Mouse (Mus musculus) heart, postnatal 25 days (tissue): Measurements from ENCODE around the gene Fscn1. TPM values are rescaled to one million over a fixed set of nuclear protein-coding genes. Genes with fewer than 3 reads are reported as not detected.

Experiments used
- DNase-seq: peaks from one replicate; pipeline ENCODE4 v3.0.0; 2022; ENCODE audit warnings: low spot score
- intact Hi-C: fragments of 180-260 bp; cut with DNase I; formaldehyde crosslinking; loops from one replicate; pipeline ENCODE4 v1.15.1; 2025
- total RNA-seq, 2 experiments: library from RNA; stranded (reverse); gene quantifications; 2 replicates each; pipeline ENCODE4 v1.2.3; 2021

The Fscn1 gene
- total RNA-seq, 2 experiments from 2014 or later, result 36.6 to 42.8 TPM

DNA sequence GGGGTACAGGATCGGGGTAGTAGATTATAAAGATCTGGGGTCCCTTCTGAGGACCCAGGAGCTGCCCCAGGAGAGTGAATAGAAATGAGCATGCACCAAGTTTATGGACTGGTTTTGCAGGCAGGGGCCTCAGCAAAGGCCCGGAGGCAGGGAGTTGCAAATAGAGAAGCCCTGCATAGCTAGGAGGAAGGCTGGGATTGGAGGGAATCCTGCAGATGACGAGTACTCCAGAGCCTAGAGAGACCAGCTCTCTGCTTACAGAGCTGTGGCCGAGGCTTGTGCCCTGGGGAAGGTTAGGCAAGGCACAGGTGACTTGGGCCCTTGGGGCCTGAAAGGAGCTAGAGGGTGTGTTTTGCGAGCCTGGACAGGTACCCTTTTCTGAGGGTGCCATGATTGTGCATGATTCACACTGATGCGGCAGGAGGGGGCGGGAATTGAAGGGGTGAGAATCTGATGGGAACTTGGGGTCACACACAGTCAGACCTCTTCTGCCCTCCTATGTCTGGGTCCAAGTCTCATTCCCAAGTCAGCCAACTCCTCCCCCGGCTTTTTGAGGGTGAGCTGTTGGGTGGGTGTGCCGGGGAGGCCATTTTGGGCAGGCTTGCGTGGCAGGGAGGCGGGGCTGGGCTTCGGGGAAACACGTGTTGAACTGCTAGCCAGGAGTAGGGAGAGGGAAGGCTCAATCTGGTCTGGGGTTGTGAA, 3.0 kb downstream of the Fscn1 start:
- intact Hi-C loops, result loop anchor here (5.0 kb wide), 1 partner anchor 34 kb away; no protein-coding TSS in a partner anchor
- no peak for DNase-seq

DNA sequence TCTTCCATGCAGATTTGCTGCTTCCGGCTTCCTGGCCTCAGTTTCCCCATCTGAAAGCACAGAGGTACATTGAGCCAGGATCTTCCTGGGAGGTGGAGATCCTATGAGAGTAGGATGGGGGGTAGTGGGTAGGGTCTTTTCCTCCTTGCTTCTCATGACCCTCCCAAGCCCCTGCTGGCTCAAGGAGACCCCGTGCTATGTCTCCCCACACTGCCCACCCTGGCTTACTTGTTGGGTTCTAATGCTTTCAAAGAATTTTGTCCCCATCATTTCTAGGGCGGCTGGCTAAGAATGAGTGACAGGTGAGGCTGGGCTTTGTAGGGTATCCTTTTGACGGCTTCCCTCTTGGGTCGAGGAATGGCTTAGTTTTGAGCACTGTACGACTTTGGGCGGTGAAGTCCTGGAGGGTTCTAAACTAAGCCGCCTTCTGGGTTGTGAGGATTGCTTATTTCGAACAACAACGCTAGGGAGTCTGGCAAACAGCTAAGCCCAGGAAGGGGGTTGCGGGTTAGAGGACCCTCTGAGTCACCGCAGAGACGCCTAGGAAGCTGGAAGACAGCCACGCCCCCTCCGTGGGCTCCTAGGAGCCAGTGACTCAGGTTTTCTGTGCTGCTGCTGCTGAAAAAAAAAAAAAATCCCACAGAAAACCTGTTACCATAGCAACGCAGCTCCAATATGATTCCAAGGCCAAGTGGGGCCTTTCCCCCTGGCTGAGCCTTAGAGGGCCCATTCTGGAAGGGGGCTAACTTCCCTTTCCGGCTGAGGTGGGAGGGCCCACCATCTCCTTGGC, 3.8 kb downstream of the Fscn1 start:
- intact Hi-C loops, result loop anchor here (5.0 kb wide), 1 partner anchor 33 kb away; no protein-coding TSS in a partner anchor
- DNase-seq, result no peak

DNA sequence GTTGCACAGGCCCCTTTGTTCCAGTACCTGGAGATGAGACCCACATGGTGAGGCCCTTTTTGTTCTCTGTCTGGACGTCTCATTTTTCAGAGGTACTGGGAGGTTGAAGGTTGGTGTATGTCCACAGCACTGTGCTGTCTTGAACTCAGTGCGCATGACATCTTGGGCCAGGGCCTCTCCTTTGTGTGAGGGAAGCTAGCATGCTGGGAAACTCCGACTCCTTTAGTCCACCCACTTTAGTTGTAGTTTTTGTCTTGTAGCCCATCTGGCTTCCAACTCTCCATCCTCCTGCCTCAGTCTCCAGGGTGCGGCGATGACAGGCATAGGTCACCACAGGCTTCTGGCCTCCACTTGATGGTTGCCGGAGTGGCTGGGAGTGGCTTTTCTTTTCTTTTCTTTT, 4.5 kb downstream of the Fscn1 start:
- intact Hi-C loops, result loop anchor here (5.0 kb wide), 1 partner anchor 33 kb away; no protein-coding TSS in a partner anchor

DNA sequence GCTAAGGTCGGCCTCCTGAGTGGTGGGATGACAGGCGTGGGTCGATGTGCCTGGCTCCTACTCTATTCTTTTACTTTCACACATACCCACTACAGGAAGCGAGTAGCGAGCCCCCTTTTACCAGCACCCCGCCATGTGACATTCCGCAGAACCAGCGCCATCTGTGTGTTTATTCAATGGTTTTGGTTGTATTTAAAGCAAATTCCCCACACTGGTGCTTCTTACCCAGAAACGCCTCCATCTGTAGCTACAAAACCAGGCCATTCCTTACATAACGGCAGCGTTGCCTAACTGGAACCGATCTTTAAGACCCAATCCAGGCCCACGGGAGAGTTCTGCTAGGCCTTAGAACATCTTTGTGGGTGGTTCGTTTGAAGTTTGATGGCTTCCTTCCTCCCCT, 8.3 kb downstream of the Fscn1 start:
- intact Hi-C loops, result no loop called here
- DNase-seq, result no peak

More for the DNA sequence above, 4.5 kb downstream of the Fscn1 start:
- DNase-seq, result no peak

DNA sequence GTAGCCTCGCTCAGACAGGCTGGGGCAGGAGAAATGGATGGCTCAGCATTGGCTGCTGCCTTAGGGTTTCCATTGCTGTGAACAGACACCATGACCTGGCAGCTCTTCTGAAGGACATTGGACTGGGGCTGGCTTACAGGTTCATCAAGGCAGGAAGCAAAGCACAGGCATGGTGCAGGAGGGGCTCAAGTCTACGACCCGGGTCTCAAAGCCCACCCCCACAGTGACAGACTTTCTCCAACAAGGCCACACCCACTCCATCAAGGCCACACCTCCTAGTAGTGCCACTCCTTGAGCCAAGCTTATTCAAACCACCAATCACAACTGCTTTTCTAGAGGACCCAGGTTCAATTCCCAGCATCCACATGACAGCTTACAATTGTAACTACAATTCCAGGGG, 13.8 kb downstream of the Fscn1 start:
- DNase-seq, result no peak
- intact Hi-C loops, result no loop called here

DNA sequence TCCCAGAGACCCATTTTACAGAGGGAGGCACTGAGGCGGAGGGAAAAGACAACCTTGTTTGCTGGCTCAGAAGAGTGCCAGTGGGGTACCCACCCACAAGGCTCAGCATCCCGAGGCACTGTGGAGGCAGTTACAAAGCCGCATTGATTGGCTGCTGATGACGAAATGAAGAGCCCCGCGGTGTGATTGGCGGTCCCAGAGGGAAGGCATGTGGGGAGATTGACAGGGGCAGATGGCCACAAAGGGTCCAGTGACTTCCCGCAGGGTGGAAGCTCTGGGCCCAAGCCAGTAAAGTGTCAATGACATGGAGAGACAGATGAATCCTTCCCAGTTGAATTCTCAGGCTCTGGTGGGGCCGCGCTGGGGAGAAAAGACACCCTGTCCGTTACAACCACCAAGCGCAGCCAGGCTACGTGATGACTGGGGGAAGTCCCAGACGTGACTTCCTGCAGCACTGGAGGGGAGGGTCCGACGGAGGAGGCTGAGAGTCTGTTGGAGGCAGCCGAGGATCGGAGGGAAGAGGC, 14.5 kb downstream of the Fscn1 start:
- DNase-seq, result no peak
- intact Hi-C loops, result loop anchor here (5.0 kb wide), 1 partner anchor 37 kb away; no protein-coding TSS in a partner anchor

DNA sequence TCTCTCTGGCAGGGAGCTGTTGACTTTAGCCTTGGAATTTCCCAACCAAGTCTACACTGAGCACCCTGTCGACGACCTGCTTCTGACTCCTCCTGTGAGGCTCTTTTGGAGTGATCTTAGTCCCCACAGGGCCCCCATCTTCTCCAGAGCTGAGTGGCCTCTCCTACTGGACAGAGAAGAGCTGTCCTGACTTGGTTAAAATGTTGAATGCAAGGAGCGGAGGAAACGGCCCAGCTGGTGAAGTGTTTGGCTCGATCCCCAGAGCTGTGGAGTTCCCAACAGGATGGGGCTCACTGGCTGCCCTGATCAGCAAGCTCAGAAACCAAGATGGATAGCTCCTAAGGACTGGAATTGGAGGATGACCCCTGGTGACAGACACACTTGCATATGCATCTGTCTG, 16.4 kb downstream of the Fscn1 start:
- intact Hi-C loops, result loop anchor here (5.0 kb wide), 1 partner anchor 39 kb away; no protein-coding TSS in a partner anchor
- no peak for DNase-seq

DNA sequence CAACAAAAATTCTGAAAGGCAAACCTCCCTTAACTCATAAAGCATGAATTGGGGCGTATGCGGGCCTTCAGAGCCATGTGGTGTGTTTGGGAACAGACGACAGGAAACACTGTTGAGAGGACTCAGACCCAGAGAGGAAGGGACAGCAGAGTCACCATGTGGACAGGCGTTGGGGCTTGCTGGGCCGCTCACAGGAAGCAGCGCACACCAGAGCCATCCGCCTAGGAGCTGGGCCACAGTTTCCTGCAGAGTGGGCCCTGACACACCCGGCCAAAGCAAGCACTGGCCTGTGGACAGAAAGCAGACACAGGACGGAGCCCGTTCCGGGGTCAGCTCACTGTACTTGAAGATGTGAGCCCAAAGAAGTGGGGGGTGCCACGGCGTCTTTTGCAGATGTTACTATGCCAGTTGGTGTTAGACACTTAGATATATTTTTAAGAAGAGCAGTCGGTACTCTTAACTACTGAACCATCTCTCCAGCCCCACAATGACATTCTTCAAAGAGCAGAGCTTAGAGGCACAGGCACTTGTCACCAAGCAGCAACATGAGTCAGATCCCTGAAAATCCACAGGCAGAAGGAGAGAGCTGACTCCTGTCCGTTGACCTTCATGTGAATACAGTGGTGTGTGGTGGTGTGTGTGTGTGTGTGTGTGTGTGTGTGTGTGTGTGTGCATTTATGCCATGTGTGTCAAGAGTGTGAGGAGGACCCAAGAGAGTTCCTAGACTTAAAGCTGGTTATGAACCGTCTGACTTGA, 22.1 kb downstream of the Fscn1 start:
- intact Hi-C loops, result no loop called here
- no peak for DNase-seq

DNA sequence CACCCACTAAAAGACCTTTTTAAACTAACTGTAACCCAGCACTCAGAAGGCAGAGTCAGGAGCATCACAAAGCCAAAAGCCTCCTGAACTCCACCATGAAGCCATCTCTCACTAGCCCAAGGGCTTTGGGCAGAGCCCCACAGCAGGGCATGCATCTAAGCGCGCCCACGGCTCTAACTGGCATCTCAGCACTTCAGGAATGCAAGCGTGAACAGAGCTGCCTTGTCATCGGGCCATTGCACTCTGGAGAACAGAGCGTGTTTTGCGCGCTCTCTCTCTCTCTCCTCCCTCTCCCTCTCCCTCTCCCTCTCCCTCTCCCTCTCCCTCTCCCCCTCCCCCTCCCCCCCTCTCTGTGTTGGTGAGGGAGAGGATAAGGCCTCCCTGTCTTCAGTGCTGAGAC, 23.0 kb downstream of the Fscn1 start:
- no peak for DNase-seq
- intact Hi-C loops, result no loop called here

DNA sequence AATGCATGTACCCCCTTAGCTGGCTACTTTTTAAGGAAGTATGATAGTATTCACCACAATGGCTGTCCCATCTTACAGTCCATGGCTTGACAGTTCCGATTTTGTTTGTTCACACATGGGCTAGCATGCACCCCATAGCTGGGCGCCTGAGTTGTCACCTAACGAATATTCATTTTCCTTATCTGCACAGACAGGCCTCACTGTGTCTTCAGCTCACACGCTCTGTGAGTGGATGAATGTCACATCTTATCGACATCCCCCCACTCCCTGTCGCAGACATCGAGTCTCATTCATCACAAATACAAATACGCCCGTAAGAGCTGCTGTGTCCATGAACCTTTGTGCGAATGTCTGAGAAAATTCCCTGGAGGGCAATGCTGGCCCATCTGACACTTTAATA, 24.1 kb downstream of the Fscn1 start:
- no peak for DNase-seq
- intact Hi-C loops, result no loop called here

DNA sequence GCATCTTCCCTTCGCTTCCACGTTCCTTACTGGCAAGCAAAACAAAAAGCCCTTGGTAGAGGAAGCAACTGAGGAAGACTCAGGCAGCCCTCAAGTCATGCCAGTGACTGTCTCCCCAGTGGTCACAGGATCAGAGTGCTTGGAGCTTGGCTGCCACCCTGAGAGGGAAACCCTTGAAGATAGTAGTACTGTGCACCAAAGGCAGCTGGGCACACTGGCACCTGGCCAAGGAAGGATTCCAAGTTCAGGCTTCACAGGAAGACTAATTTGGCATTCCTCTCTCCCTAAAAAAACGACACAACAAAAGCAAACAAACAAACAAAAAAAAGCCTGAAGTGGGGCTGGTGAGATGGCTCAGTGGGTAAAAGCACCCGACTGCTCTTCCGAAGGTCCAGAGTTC, 28.4 kb downstream of the Fscn1 start:
- intact Hi-C loops, result no loop called here

DNA sequence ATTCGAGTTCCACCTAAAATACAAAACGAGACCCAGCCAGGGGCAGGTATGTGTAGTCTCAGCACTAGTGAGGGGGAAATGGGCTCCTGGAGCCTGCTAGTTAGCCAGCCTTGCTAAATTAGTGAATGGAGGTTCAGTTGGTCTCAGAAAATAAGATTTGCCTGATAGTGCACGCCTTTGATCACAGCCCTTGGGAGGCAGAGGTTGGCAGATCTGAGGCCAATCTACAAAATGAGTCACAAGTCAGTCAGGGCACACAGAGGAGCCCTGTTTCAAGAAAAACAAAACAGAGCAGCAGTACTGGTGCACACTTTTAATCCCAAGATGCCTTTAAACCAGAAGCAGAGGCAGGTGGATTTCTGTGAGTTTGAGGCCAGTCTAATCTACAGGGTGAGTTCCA, 29.0 kb downstream of the Fscn1 start:
- intact Hi-C loops, result no loop called here
- no peak for DNase-seq

More for the DNA sequence above, 28.4 kb downstream of the Fscn1 start:
- no peak for DNase-seq

DNA sequence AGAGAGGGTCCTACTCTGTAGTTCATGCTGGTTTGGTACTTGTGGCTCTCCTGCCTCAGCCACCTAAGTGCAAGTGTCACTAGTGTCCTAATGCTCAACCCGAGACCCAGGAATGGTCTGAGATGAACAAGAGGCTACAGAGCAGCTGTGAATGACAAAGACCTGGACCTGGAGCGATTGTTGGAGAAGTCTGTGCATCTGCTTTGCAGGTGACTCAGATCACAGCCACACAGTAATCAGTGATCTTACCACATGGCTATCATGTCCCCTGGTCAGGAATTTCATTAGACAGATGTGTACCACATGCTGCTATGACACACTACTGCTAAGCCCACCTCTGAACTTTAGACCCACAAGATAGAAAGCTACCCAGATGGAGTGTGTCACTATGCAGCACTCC, 34.6 kb downstream of the Fscn1 start:
- DNase-seq, result no peak
- intact Hi-C loops, result loop anchor here (5.0 kb wide), 2 partner anchors 32 to 38 kb away; partner anchors contain the start of gene Fscn1

DNA sequence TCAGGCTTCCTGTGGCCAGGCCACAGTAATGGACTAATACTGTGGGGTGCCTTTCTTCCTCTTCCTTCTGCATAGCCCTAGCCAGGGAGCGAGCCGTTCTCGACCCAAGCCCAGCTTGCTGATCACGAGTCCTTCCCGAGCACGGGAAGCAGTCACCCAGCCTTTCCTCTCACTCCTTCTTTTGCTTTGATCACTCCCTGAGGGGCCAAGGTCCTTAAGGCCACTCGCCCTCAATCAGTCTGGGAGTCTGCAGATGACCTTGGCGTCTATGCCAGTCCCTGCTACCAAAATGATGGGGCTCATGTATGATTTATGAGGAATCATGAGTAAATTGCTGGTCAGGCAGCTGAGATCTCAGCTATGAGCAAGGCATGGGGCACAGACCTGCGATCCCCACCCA, 37.4 kb downstream of the Fscn1 start:
- intact Hi-C loops, result loop anchor here (5.0 kb wide), 2 partner anchors 35 kb away; partner anchors contain the start of gene Fscn1
- no peak for DNase-seq

DNA sequence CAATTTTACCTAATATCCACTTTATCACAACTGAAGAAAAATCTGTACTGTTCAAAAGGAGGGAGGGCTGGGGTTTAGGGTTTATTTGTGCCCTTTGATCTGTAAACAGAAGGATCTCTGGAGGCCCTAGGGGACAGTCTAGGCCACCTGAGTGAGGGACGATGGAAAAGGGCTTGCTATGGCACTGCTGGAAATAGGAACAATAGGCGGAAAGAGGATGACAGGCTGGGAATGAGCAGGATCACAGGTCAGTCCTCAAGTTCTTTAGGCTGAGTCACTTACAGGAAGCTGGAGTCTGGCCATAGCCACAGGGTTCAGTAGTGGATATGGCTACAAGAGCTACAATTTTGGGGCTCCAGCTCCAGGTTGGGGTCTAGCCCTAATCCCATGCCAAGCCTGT, 38.0 kb downstream of the Fscn1 start:
- peak; percentile 8 for DNase-seq

DNA sequence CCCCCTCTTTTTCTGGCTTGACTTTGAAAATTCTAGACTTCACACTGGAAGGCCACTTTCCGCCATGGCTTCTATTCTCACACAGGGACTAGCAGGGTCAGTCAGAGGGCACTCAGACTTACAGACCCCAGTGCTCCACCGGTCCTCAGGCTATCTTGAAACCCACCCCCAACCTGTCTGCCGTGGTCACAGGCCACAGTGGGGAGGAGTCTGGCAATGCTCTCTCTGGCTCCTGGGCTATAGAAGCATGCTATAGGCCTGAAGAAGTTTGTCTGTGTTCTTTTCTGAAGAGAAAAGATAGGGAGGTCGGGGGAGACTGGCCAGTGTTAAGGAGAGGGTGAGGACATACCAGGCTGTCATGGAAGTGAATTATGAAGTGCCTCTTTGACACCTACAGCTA, 39.9 kb downstream of the Fscn1 start:
- intact Hi-C loops, result no loop called here
- DNase-seq, result no peak

More for the DNA sequence above, 38.0 kb downstream of the Fscn1 start:
- intact Hi-C loops, result loop anchor here (5.0 kb wide), 2 partner anchors 34 to 36 kb away; partner anchors contain the start of gene Fscn1

DNA sequence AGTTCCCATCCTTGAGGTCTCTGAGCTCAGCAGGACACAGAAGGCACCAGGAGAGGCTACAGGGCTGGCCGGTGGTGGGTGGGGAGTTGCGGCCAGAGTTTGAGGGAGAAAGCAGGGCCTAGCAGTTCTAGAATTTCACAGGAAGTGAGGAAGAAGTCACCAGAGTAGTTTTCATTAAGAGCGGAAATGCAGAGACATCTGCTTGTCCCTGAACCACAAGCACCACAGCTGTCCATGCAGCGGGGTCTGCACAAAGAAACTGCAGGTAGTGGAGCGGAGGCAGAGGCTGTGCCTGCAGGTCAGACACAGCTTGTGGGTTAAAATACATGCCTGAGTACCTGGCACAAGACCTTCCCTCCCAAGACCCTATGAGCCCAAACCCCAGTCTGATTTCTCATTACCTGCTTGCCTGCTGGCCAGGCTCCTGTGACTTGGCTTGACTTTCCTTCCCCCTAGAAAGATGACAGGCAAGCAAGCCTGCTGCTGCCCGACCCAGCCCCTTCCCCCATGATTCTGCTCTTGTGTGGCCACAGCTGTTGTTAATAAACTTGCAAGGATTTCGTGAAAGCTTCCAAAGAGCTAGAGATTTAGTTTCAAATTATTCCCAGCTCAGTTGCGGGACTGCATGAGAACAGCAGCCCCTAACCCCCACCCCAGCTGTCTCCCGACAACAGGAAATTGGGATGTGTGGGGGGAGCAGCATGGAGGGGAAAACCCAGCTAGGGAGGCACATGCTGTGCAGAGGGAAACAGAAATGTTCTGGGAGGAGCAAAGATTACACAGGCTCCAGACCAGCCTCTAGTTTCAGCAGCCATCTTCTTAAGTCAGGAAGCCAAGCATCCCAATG, 40.7 kb downstream of the Fscn1 start:
- DNase-seq, result no peak

DNA sequence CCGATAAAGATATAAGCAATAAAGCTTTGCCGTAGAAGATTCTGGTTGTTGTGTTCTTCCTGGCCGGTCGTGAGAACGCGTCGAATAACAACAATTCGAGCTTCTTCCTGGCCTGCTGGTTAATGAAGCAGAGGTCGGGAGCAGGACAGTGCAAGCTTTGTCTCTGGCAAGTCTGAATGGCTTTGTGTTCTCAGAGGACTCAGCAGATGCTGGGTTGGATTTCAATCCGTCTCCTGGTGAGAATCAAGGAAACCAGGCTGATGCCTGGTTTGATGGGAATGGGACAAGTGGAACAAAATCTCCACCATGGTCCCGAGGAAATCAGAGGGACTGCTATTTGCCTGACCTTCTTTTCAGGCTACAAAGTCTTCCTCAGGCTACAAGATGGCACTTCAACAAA, 49.2 kb downstream of the Fscn1 start:
- DNase-seq, result no peak
- intact Hi-C loops, result no loop called here

More for the DNA sequence above, 40.7 kb downstream of the Fscn1 start:
- intact Hi-C loops, result no loop called here

DNA sequence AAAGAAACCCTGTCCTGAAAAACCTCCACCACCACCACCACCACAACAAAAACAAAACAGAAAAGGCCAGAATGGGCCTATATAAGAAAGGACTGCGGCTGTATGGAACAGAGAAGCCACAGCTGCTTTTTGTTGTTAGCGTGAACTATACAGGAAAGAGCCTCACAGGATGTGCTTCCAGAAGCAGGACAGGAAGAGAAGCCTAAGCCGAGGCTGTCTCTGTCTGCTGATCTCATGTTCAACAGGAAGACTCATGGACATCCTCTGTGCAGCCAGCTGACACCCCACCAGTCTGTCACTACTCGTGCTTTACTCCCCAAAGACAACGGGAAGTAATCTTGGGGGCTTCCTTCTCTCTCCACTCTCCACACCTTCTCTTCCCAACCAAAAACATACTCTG, 57.3 kb downstream of the Fscn1 start:
- intact Hi-C loops, result no loop called here
- no peak for DNase-seq
